Mouse (Mus musculus): Measurements from ENCODE around the gene Sult2a2.
"Not testable (repeated sequence)": the region's sequence is repeated elsewhere in the genome, so short reads cannot be mapped to it uniquely, and the experiment has no call there.

Gene Sult2a2

DNA sequence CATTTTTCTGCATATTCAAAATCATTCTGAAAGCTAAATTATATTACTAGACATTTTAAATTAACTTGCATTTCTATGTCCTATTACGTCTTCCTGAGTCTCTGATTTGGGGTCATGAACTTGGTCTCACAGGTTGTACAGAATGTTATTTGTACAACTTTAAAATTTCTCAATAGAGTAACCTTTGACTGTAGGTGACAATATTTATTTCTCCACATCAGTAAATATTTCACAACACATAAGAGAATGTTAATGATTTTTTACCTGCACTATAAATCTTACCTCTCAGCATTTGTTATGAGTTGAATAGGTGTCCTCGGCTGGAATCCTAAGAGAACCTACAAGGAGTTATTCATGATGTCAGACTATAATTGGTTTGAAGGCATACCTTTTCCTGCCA lies at the start of gene Sult2a2:
Sult2a2 (plus strand) TSS at position 301 of the 400 bp plus-strand sequence.
- not testable (repeated sequence) for DNase-seq (ENCODE audit: low spot score)

DNA sequence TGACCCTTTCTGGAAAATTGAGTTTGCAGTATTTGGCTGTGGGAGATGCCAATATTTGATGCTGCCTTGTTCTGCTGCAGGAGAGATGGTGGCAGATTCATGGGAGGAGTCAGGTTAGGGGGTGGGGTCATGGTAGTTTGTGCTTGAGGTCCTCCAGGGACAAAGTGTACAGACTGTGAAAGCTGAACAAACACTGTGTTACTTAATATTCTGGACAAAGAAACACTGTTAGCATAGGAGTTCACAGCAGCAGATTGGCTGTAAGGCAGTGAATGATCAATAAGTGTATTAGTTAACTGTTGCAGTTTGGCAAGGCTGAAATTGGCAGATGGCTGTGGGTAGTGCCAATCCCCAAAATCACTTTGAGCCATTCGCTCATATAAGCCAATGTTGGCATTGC lies 80.6 kb downstream of the Sult2a2 start:
- DNase-seq (ENCODE audit: low spot score): no peak

Data from testis, postnatal 14 days (tissue).